Mouse (Mus musculus) central nervous system, embryonic 14 days (tissue): ENCODE results near the gene Dolk. TPM values are rescaled to one million over a fixed set of nuclear protein-coding genes. Genes with fewer than 3 reads are reported as not detected.

ENCODE experiments used
- polyA plus RNA-seq: library from polyadenylated mRNA; depleted of rRNA; stranded (reverse); fragments of >200 nt; gene quantifications from 2 replicates; pipeline ENCODE4 v1.2.3, GENCODE M21; 2012; rRNA removed

The Dolk gene
- 11.0 and 12.2 TPM in 2 replicates for polyA plus RNA-seq

DNA sequence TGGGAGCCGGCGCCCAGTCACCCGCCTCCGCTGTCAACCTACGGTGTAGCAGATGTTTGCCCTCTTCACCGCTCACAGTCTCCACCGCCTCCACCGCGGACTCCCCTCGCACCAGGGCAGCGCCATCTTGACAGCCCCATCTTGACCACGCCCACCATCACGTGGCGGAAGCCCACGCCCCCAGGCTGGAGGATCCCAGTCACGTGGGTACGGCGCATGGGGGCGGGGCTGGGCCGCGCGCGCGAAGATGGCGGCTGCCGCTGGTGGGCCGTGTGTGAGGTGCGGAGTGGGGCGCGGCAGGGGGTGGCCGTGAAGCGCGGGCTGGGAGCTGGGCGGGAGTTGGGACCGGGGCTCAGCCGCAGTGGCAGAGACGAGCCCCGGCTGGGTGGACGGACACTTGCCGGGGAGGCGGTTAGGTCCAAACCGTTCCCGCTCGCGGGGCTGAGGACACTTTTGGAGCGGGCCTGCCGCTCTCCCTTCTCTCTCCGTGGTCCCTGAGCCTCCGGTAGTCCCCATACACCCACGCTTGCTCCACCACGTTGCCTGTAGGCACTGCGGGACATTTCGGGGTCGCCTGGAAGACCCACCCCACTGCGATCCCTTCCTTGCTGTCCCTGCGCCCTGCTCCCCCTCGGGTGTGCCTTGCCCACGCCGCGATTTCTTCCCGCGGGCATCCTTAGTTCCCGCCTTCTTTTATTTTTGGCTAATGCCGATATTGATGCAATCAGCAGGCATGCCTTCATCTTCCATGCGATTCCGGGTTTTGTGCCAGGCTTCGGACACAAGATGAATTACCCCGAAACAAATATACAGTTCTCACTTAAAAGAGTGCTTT lies at the start of gene Dolk, which contains the start of gene Nup188:
TSS of gene Dolk (minus strand) at position 143 of the 835 bp plus-strand sequence.
TSS of gene Nup188 (plus strand) at position 206 of the 835 bp plus-strand sequence.

DNA sequence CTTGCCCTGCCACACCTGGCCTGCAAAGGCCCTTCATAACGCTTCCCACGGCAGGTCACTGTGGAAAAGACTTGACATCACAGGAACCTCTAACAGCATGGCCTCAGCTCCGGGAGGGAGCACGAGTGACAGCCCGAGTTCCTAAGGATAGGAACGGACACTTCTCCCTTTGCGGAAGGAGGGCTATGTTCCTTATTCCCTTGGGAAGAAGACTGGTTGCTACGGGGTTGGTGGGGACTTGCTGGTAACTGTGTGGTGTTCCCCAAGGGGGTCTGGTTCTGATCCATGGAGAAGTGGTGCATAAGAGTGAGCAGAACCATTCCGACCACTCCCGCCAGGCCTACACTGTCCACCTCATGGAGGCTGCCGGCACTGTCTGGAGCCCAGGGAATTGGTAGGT lies 5.4 kb downstream of the Dolk start, which contains the start of gene Gm28038:
TSS of gene Gm28038 (plus strand) at position 301 of the 400 bp plus-strand sequence.

DNA sequence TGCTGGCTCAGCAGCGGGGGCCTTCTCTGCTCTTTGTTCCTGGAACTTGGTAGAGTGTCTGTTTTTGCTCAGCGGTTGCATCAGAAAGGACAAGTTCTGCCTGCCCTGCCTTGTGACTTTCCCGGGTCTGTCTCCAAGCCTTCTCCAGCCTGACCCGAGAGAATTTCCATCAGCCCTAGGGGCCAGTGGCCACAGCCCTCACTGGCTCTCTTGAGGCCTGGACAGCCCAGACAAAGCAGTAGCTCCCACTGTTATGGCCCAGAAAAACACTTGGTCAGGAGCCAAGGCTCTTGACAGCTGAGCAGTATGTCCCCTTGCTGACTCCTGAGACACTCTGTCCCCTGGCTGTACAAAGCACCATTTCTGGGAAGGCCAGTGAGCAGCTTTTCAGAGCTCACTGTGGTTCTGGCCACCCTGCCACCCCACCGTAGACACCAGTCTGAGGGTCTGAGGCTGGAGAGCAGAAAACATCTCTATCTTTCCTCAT lies 20.3 kb downstream of the Dolk start, which contains the start of gene Phyhd1:
TSS of gene Phyhd1 (plus strand) at position 437 of the 487 bp plus-strand sequence.

DNA sequence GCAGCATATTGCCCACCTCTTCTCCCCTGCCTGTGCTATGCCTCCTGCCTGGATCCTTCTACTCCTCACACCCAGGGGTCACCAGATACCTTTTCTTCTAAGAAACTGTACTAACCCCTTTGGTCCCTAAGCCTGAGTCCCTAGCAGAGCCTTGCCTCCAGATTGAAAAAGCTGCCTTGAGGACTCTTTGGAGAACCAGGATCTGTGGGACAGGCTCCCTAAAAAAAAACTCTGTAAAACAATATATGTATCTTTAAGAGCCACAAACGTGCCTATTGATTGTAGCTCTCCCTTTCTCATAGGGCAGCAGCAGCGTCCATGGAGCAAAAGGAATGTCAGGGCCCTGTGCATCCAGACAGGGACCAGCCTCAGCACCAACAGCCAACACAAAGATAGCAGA lies 45.9 kb downstream of the Dolk start, which contains the start of gene Gm28035:
TSS of gene Gm28035 (plus strand) at position 301 of the 400 bp plus-strand sequence.

DNA sequence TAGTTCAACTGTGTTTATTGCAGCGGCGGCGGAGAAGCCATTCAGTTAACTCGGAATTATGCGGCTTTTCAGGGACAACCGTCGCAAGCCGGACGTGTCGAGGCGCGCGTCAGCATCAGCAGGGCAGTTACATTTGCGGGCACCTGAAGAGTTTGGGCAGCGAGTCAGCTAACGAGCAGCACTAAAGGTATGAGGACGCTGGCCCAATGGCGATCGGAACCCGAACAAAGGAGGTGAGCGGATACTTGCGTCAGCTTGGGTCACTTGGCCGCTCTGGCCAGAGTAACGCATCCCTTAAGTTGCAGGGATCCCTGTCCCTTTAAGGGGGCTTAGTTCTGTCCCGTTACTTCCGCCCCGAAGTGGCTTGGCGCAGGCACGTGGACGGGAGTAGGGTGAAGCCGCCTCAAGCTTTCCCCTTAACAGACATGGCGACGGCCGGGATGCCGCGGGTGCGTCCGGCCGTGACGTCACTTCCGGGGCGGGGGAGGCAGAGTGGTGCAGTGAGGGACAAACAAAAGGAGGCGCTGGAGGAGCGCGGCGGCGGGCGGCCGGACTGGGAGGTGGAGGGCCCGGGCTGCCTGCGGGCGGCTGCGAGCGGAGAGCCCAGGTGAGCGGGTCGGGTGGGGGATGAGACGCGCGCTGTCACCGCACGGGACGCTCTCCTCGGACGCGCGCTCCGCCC lies 48.8 kb downstream of the Dolk start, which contains the start of gene Lrrc8a:
TSS of gene Lrrc8a (plus strand) at position 517 of the 682 bp plus-strand sequence.

Other genes with a start within 250 kb of the Dolk start
- 63.2 and 64.7 TPM in 2 replicates for gene Wdr34, start 237.5 kb downstream of the Dolk start, polyA plus RNA-seq
- 346 and 393 TPM in 2 replicates for gene Set, start 229.0 kb downstream of the Dolk start, polyA plus RNA-seq
- gene Pkn3, start 208.7 kb downstream of the Dolk start, polyA plus RNA-seq = 9.1 TPM in 2 replicates
- gene Zdhhc12, start 192.7 kb downstream of the Dolk start, polyA plus RNA-seq = 30.2 and 39.0 TPM in 2 replicates
- 69.0 TPM in 2 replicates for gene Zer1, start 161.7 kb downstream of the Dolk start, polyA plus RNA-seq
- 61.3 and 63.8 TPM in 2 replicates for gene Tbc1d13, start 152.6 kb downstream of the Dolk start, polyA plus RNA-seq
- 14.6 and 18.2 TPM in 2 replicates for gene Endog, start 114.8 kb downstream of the Dolk start, polyA plus RNA-seq
- gene Spout1, start 107.9 kb downstream of the Dolk start, polyA plus RNA-seq = 54.3 and 55.7 TPM in 2 replicates
- 31.1 and 32.9 TPM in 2 replicates for gene Kyat1, start 80.5 kb downstream of the Dolk start, polyA plus RNA-seq
- 26.6 and 28.7 TPM in 2 replicates for gene Lrrc8a, start 48.6 kb downstream of the Dolk start, polyA plus RNA-seq
- 11.1 and 16.3 TPM in 2 replicates for gene Gm28035, start 45.8 kb downstream of the Dolk start, polyA plus RNA-seq
- 16.7 and 19.0 TPM in 2 replicates for gene Phyhd1, start 20.1 kb downstream of the Dolk start, polyA plus RNA-seq
- not detected in 2 replicates for gene Gm28038, start 5.3 kb downstream of the Dolk start, polyA plus RNA-seq
- 42.1 and 44.5 TPM in 2 replicates for gene Nup188, start 63 bp upstream of the Dolk start, polyA plus RNA-seq
- 289 and 290 TPM in 2 replicates for gene Sh3glb2, start 73.0 kb upstream of the Dolk start, polyA plus RNA-seq
- gene Miga2, start 77.9 kb upstream of the Dolk start, polyA plus RNA-seq = 36.1 and 36.8 TPM in 2 replicates
- 69.9 and 75.3 TPM in 2 replicates for gene Dolpp1, start 105.9 kb upstream of the Dolk start, polyA plus RNA-seq
- gene Crat, start 129.5 kb upstream of the Dolk start, polyA plus RNA-seq = 26.2 and 28.0 TPM in 2 replicates
- 113 and 121 TPM in 2 replicates for gene Ptpa, start 129.7 kb upstream of the Dolk start, polyA plus RNA-seq
- 22.7 and 23.2 TPM in 2 replicates for gene Ier5l, start 187.9 kb upstream of the Dolk start, polyA plus RNA-seq